Mouse (Mus musculus) ovary, adult 10 weeks (tissue): ENCODE results near the gene Ccdc172. TPM values are rescaled to one million over a fixed set of nuclear protein-coding genes. Genes with fewer than 3 reads are reported as not detected.

Experiments
- polyA plus RNA-seq: library from polyadenylated mRNA; stranded (reverse); fragments of 350-450 nt; fragmentation: Illumina TruSeq; extraction: RNeasy Lipid Tissue Mini Kit (QIAGEN cat#74804); gene quantifications from one replicate; pipeline ENCODE4 v1.2.3, GENCODE M21; 2014

The Ccdc172 gene
- polyA plus RNA-seq: 1.8 TPM

GRCm38 (mm10) chr19:58511818-58512217 is at the start of gene Ccdc172:
Gene Ccdc172 (plus strand): TSS chr19:58511993.

Other genes starting within 250 kb of the Ccdc172 start
- 4.0 TPM for gene Gfra1, start 56.1 kb upstream of the Ccdc172 start, polyA plus RNA-seq
- gene Pnlip, start 140.5 kb downstream of the Ccdc172 start, polyA plus RNA-seq: 0.74 TPM
- not detected for gene Pnliprp1, start 216.9 kb downstream of the Ccdc172 start, polyA plus RNA-seq
- not detected for gene Pnliprp2, start 247.7 kb downstream of the Ccdc172 start, polyA plus RNA-seq